Mouse (Mus musculus) liver, embryonic 15.5 days (tissue): Measurements from ENCODE around the gene Maco1. TPM values are rescaled to one million over a fixed set of nuclear protein-coding genes. Genes with fewer than 3 reads are reported as not detected.
A peak's percentile ranks its signal among the peaks of the same experiment; 100 is the strongest.

Source experiments
- ATAC-seq: fragments of 200-750 bp; cut with Nextera tagmentation; 2 replicates; pipeline ENCODE4 v1.8.0; 2017; ENCODE audit warnings: moderate number of reproducible peaks, mild to moderate bottlenecking, moderate library complexity; ENCODE audit not compliant: insufficient read depth
- H3K27ac ChIP-seq: fragments of 300-500 bp; sonication (generic); replicated peaks from 2 replicates; pipeline ENCODE4 v1.5.1; 2015; ENCODE audit warnings: mild to moderate bottlenecking, inconsistent platforms
- H3K27me3 ChIP-seq: fragments of 300-500 bp; sonication (generic); 2 replicates; pipeline ENCODE4 v1.6.1; 2015; ENCODE audit warnings: mild to moderate bottlenecking, inconsistent platforms
- H3K36me3 ChIP-seq: fragments of 300-500 bp; sonication (generic); replicated peaks from 2 replicates; pipeline ENCODE4 v1.6.1; 2015; ENCODE audit warnings: moderate library complexity, mild to moderate bottlenecking, inconsistent platforms
- H3K4me1 ChIP-seq: fragments of 300-500 bp; sonication (generic); replicated peaks from 2 replicates; pipeline ENCODE4 v1.6.1; 2015; ENCODE audit warnings: inconsistent platforms
- H3K4me2 ChIP-seq: fragments of 300-500 bp; sonication (generic); 2 replicates; pipeline ENCODE4 v1.6.1; 2015; ENCODE audit warnings: moderate library complexity, mild to moderate bottlenecking, inconsistent platforms
- H3K4me3 ChIP-seq: fragments of 300-500 bp; sonication (generic); replicated peaks from 2 replicates; pipeline ENCODE4 v1.5.1; 2015; ENCODE audit warnings: mild to moderate bottlenecking, inconsistent platforms
- H3K9ac ChIP-seq: fragments of 300-500 bp; sonication (generic); 2 replicates; pipeline ENCODE4 v1.6.1; 2015; ENCODE audit warnings: moderate library complexity, mild to moderate bottlenecking, inconsistent platforms
- H3K9me3 ChIP-seq: fragments of 300-500 bp; sonication (generic); replicated peaks from 2 replicates; pipeline ENCODE4 v1.6.1; 2016; ENCODE audit warnings: inconsistent platforms
- WGBS: fragments of 180-500 bp; shearing (Covaris S2); methylation state at CpG from one replicate; pipeline ENCODE4 v1.1.7; 2015; ENCODE audit warnings: mixed read lengths; ENCODE audit not compliant: insufficient replicate concordance; 5-methylcytosine and 5-hydroxymethylcytosine counted together
- polyA plus RNA-seq: library from polyadenylated mRNA; unstranded; fragments of >200 nt; fragmentation: Nextera tagmentation; extraction: Ambion mirVana; gene quantifications from 2 replicates; pipeline ENCODE4 v1.2.1, GENCODE M21; 2015

The Maco1 gene
- polyA plus RNA-seq, 1 experiment from 2014 or later: 16.0 TPM

- no peaks in the 10 kb centered on the region for H3K27me3 ChIP-seq
- peak overlapping the region; percentile 83 for H3K27ac ChIP-seq
- peaks cover 74% of the 10 kb centered on the region for H3K4me1 ChIP-seq
- H3K9me3 ChIP-seq: no peaks in the 10 kb centered on the region
- H3K4me2 ChIP-seq: peak overlapping the region; percentile 46
- no peak for ATAC-seq
- peaks cover 80% of the 10 kb centered on the region for H3K36me3 ChIP-seq
- H3K4me3 ChIP-seq: peak overlapping the region; percentile 20; the same call in 1 of the 2 replicates
- WGBS: 49% methylated on average over 4 of the region's 4 CpGs
- peak overlapping the region; percentile 25; the same call in 1 of the 2 replicates for H3K9ac ChIP-seq
Measured at GRCm38 (mm10) chr4:134871477-134871876, 18.3 kb upstream of the Maco1 start.

GRCm38 (mm10) chr4:134869815-134870375 lies 16.8 kb upstream of the Maco1 start:
- Histone ChIP-seq H3K4me2 (peak overlapping the region; percentile 87), H3K4me1 (peaks cover 69% of the 10 kb centered on the region), H3K4me3 (peak overlapping the region; percentile 78), H3K27ac (peak overlapping the region; percentile 99), H3K27me3 (no peaks in the 10 kb centered on the region), H3K9me3 (no peaks in the 10 kb centered on the region), H3K9ac (peak overlapping the region; percentile 74), H3K36me3 (peaks cover 74% of the 10 kb centered on the region)
- ATAC-seq: peak; percentile 56
- WGBS: 31% methylated on average over 7 of the region's 7 CpGs

- Histone ChIP-seq H3K4me1 (peaks cover 64% of the 10 kb centered on the region), H3K36me3 (peaks cover 67% of the 10 kb centered on the region), H3K9me3 (no peaks in the 10 kb centered on the region), H3K4me2 (peak overlapping the region; percentile 87), H3K4me3 (peak overlapping the region; percentile 78), H3K27me3 (no peaks in the 10 kb centered on the region), H3K27ac (peak overlapping the region; percentile 99), H3K9ac (peak overlapping the region; percentile 74)
- 4% methylated on average over 16 of the region's 16 CpGs for WGBS
- peak; percentile 86 for ATAC-seq
Measured at GRCm38 (mm10) chr4:134869068-134869730, 16.1 kb upstream of the Maco1 start.

- Histone ChIP-seq H3K4me3 (peak overlapping the region; percentile 78), H3K27ac (peak overlapping the region; percentile 99), H3K27me3 (no peaks in the 10 kb centered on the region), H3K4me2 (peak overlapping the region; percentile 87), H3K9me3 (no peaks in the 10 kb centered on the region), H3K36me3 (peaks cover 60% of the 10 kb centered on the region), H3K4me1 (peaks cover 59% of the 10 kb centered on the region), H3K9ac (peak overlapping the region; percentile 74)
- peak; percentile 3; the same call in 1 of the 2 replicates for ATAC-seq
- WGBS: 18% methylated on average over 9 of the region's 9 CpGs
Measured at GRCm38 (mm10) chr4:134868490-134868889, 15.3 kb upstream of the Maco1 start.

- WGBS: 63% methylated on average over 10 of the region's 10 CpGs
- H3K9me3 ChIP-seq: no peaks in the 10 kb centered on the region
- peak overlapping the region; percentile 78 for H3K4me3 ChIP-seq
- no peaks in the 10 kb centered on the region for H3K27me3 ChIP-seq
- ATAC-seq: no peak
- peak overlapping the region; percentile 99 for H3K27ac ChIP-seq
- peaks cover 58% of the 10 kb centered on the region for H3K4me1 ChIP-seq
- H3K36me3 ChIP-seq: peaks cover 55% of the 10 kb centered on the region
- H3K4me2 ChIP-seq: peak overlapping the region; percentile 87
- H3K9ac ChIP-seq: peak overlapping the region; percentile 74
Measured at GRCm38 (mm10) chr4:134868065-134868464, 14.9 kb upstream of the Maco1 start.

GRCm38 (mm10) chr4:134867661-134868060 lies 14.5 kb upstream of the Maco1 start:
- H3K36me3 ChIP-seq: peaks cover 52% of the 10 kb centered on the region
- peak overlapping the region; percentile 74 for H3K9ac ChIP-seq
- H3K27ac ChIP-seq: peak overlapping the region; percentile 99
- H3K4me3 ChIP-seq: peak overlapping the region; percentile 78
- peaks cover 59% of the 10 kb centered on the region for H3K4me1 ChIP-seq
- no peak for ATAC-seq
- no peaks in the 10 kb centered on the region for H3K9me3 ChIP-seq
- peak overlapping the region; percentile 87 for H3K4me2 ChIP-seq
- no peaks in the 10 kb centered on the region for H3K27me3 ChIP-seq
- WGBS: 63% methylated on average over 8 of the region's 8 CpGs

GRCm38 (mm10) chr4:134867213-134867612 lies 14.1 kb upstream of the Maco1 start:
- ATAC-seq: no peak
- Histone ChIP-seq H3K4me2 (peak overlapping the region; percentile 87), H3K36me3 (peaks cover 48% of the 10 kb centered on the region), H3K9me3 (no peaks in the 10 kb centered on the region), H3K27me3 (no peaks in the 10 kb centered on the region), H3K4me1 (peaks cover 60% of the 10 kb centered on the region), H3K4me3 (peak overlapping the region; percentile 78), H3K27ac (peak overlapping the region; percentile 99), H3K9ac (peak overlapping the region; percentile 74)
- 78% methylated on average over 8 of the region's 8 CpGs for WGBS

GRCm38 (mm10) chr4:134865789-134866188 lies 12.6 kb upstream of the Maco1 start:
- peak overlapping the region; percentile 87 for H3K4me2 ChIP-seq
- peaks cover 37% of the 10 kb centered on the region for H3K36me3 ChIP-seq
- peak overlapping the region; percentile 78 for H3K4me3 ChIP-seq
- peak overlapping the region; percentile 99 for H3K27ac ChIP-seq
- 0 out of 2 replicates have a peak, but pooled peaks have one; percentile 9 for ATAC-seq
- peaks cover 58% of the 10 kb centered on the region for H3K4me1 ChIP-seq
- H3K9ac ChIP-seq: peak overlapping the region; percentile 95
- H3K27me3 ChIP-seq: no peaks in the 10 kb centered on the region
- H3K9me3 ChIP-seq: no peaks in the 10 kb centered on the region
- WGBS: 24% methylated on average over 5 of the region's 5 CpGs

GRCm38 (mm10) chr4:134865340-134865739 lies 12.2 kb upstream of the Maco1 start:
- H3K36me3 ChIP-seq: peaks cover 32% of the 10 kb centered on the region
- WGBS: 26% methylated on average over 6 of the region's 6 CpGs
- ATAC-seq: peak; percentile 71
- H3K4me1 ChIP-seq: peaks cover 58% of the 10 kb centered on the region
- peak overlapping the region; percentile 95 for H3K9ac ChIP-seq
- no peaks in the 10 kb centered on the region for H3K27me3 ChIP-seq
- peak overlapping the region; percentile 87 for H3K4me2 ChIP-seq
- peak overlapping the region; percentile 78 for H3K4me3 ChIP-seq
- peak overlapping the region; percentile 99 for H3K27ac ChIP-seq
- H3K9me3 ChIP-seq: no peaks in the 10 kb centered on the region

GRCm38 (mm10) chr4:134863937-134864729 lies 11.0 kb upstream of the Maco1 start, which contains the start of gene Rhd:
TSS of gene Rhd (plus strand) at chr4:134864536.
- Histone ChIP-seq H3K4me1 (peaks cover 50% of the 10 kb centered on the region), H3K27ac (peak within 1 kb of the TSS; percentile 99), H3K9me3 (no peaks in the 10 kb centered on the region), H3K4me2 (peak within 1 kb of the TSS; percentile 87), H3K27me3 (no peaks in the 10 kb centered on the region), H3K4me3 (peak within 1 kb of the TSS; percentile 78), H3K9ac (peak within 1 kb of the TSS; percentile 95), H3K36me3 (peaks cover 26% of the 10 kb centered on the region)
- peak; percentile 72 for ATAC-seq
- 20% methylated on average over 14 of the region's 14 CpGs for WGBS

- Histone ChIP-seq H3K4me2 (peak overlapping the region; percentile 87), H3K36me3 (peaks cover 22% of the 10 kb centered on the region), H3K27me3 (no peaks in the 10 kb centered on the region), H3K4me3 (peak overlapping the region; percentile 78), H3K9ac (peak overlapping the region; percentile 61), H3K4me1 (peaks cover 46% of the 10 kb centered on the region), H3K9me3 (no peaks in the 10 kb centered on the region), H3K27ac (peak overlapping the region; percentile 99)
- 40% methylated on average over 7 of the region's 7 CpGs for WGBS
- ATAC-seq: no peak
Measured at GRCm38 (mm10) chr4:134862996-134863395, 9.9 kb upstream of the Maco1 start.
